In genomic region chr11:57773479-57773878, GRCm38 (mm10) we compare ENCODE assay signal across 16 mouse cellular contexts. TPM values are rescaled to one million over a fixed set of nuclear protein-coding genes. Genes with fewer than 3 reads are reported as not detected.
DNase-seq lines count a peak whose midpoint lies in the region; ATAC-seq and TF ChIP-seq lines count a peak whose summit lies in the region.
"Had no signal": no experiment of that assay in that cellular context is flagged by ENCODE, and none has a peak within 500 bp of the region (broad histone marks: within the 10 kb centered on the region; RNA-seq: fewer than 3 reads in every experiment).

No protein-coding gene starts in this region.

- no peaks in the 10 kb centered on the region for H3K9me3 ChIP-seq in midbrain, embryonic 10.5 days (replicated peaks)
- no peaks in the 10 kb centered on the region for H3K9me3 ChIP-seq in midbrain, postnatal 0 days (ENCODE audit: low read length)
- no peaks in the 10 kb centered on the region for H3K9me3 ChIP-seq in forebrain, embryonic 15.5 days
- H3K9me3 ChIP-seq in limb, embryonic 11.5 days (ENCODE audit: control insufficient read depth, low read length): no peaks in the 10 kb centered on the region
- H3K9me3 ChIP-seq in heart, embryonic 12.5 days (replicated peaks): no peaks in the 10 kb centered on the region
- H3K9me3 ChIP-seq: heart, embryonic 15.5 days; limb, embryonic 15.5 days had no signal

- peak overlapping the region; percentile 47 for H3K27ac ChIP-seq in midbrain, embryonic 10.5 days (replicated peaks)
- no peak overlapping the region for H3K27ac ChIP-seq in midbrain, postnatal 0 days (ENCODE audit: low read depth, low read length)
- H3K27ac ChIP-seq in forebrain, embryonic 15.5 days (replicated peaks): peak overlapping the region; percentile 13; the same call in 1 of the 2 replicates
- no peak overlapping the region for H3K27ac ChIP-seq in limb, embryonic 11.5 days (replicated peaks; ENCODE audit: low read depth, low read length)
- no peak overlapping the region for H3K27ac ChIP-seq in heart, embryonic 12.5 days (ENCODE audit: poor library complexity, severe bottlenecking)
- H3K27ac ChIP-seq: heart, embryonic 15.5 days; limb, embryonic 15.5 days had no signal

- H3K4me3 ChIP-seq in midbrain, embryonic 10.5 days: peak overlapping the region; percentile 12; the same call in 1 of the 2 replicates
- H3K4me3 ChIP-seq in midbrain, postnatal 0 days (ENCODE audit: low read depth, low read length): no peak overlapping the region
- H3K4me3 ChIP-seq in forebrain, embryonic 15.5 days: no peak overlapping the region
- no peak overlapping the region for H3K4me3 ChIP-seq in limb, embryonic 11.5 days (ENCODE audit: low read depth, low read length)
- H3K4me3 ChIP-seq in heart, embryonic 12.5 days: no peak overlapping the region
- H3K4me3 ChIP-seq: heart, embryonic 15.5 days; limb, embryonic 15.5 days had no signal

- 14% methylated on average over 13 of the region's 13 CpGs for WGBS in midbrain, embryonic 10.5 days
- 23% methylated on average over 13 of the region's 13 CpGs for WGBS in midbrain, postnatal 0 days
- WGBS in forebrain, embryonic 15.5 days: 5% methylated on average over 13 of the region's 13 CpGs
- 11% methylated on average over 13 of the region's 13 CpGs for WGBS in limb, embryonic 11.5 days
- WGBS in heart, embryonic 12.5 days: 33% methylated on average over 13 of the region's 13 CpGs

- no peak for ATAC-seq in midbrain, postnatal 0 days (ENCODE audit: low FRiP score)
- ATAC-seq in forebrain, embryonic 15.5 days (replicated peaks): peak; percentile 21; the same call in 1 of the 2 replicates
- no peak for ATAC-seq in limb, embryonic 11.5 days (ENCODE audit: insufficient number of reproducible peaks, low FRiP score, low TSS enrichment, low read depth)
- ATAC-seq in heart, embryonic 12.5 days (ENCODE audit: insufficient number of reproducible peaks, low FRiP score): no peak
- ATAC-seq in granulocyte monocyte progenitor cell, adult 5-6 weeks (replicated peaks; ENCODE audit: poor library complexity, severe bottlenecking): no peak
- ATAC-seq: lung, postnatal 0 days had no signal

- DNase-seq in midbrain, embryonic 10.5 days (ENCODE audit: low spot score): peak; percentile 38
- no peak for DNase-seq in midbrain, postnatal 0 days (ENCODE audit: low spot score)
- DNase-seq in limb, embryonic 11.5 days (ENCODE audit: low spot score): peak; percentile 40
- peak; percentile 82 for DNase-seq in retina, postnatal 1 day
- no peak for DNase-seq in spleen, postnatal 36 days (ENCODE audit: low spot score in 2 of 2)
- DNase-seq: cerebellum, postnatal 10 days; gastrocnemius, postnatal 14 days; kidney, adult 2 months; layer of hippocampus, postnatal 36 days; thymus, postnatal 36 days had no signal

- no peak overlapping the region for H3K4me2 ChIP-seq in midbrain, postnatal 0 days (ENCODE audit: low read depth, low read length, poor library complexity, severe bottlenecking)
- no peak overlapping the region for H3K4me2 ChIP-seq in forebrain, embryonic 15.5 days (replicated peaks)
- no peak overlapping the region for H3K4me2 ChIP-seq in limb, embryonic 11.5 days (ENCODE audit: low read depth, severe bottlenecking)
- no peak overlapping the region for H3K4me2 ChIP-seq in heart, embryonic 12.5 days
- H3K4me2 ChIP-seq: heart, embryonic 15.5 days; limb, embryonic 15.5 days had no signal

- H3K27me3 ChIP-seq in midbrain, embryonic 10.5 days (ENCODE audit: low read depth, poor library complexity, severe bottlenecking): peaks cover 81% of the 10 kb centered on the region
- H3K27me3 ChIP-seq in midbrain, postnatal 0 days (ENCODE audit: insufficient read depth, low read length): no peaks in the 10 kb centered on the region
- peaks cover 64% of the 10 kb centered on the region for H3K27me3 ChIP-seq in forebrain, embryonic 15.5 days
- no peaks in the 10 kb centered on the region for H3K27me3 ChIP-seq in limb, embryonic 11.5 days (ENCODE audit: control insufficient read depth, insufficient read depth, low read length)
- H3K27me3 ChIP-seq in heart, embryonic 12.5 days (replicated peaks): no peaks in the 10 kb centered on the region
- H3K27me3 ChIP-seq: heart, embryonic 15.5 days; limb, embryonic 15.5 days had no signal

- no peak overlapping the region for H3K9ac ChIP-seq in midbrain, postnatal 0 days (replicated peaks; ENCODE audit: low read length, poor library complexity, severe bottlenecking)
- no peak overlapping the region for H3K9ac ChIP-seq in forebrain, embryonic 15.5 days (replicated peaks)
- H3K9ac ChIP-seq in limb, embryonic 11.5 days (ENCODE audit: low read length): no peak overlapping the region
- no peak overlapping the region for H3K9ac ChIP-seq in heart, embryonic 12.5 days
- H3K9ac ChIP-seq: heart, embryonic 15.5 days; limb, embryonic 15.5 days had no signal

- peaks cover 40% of the 10 kb centered on the region for H3K36me3 ChIP-seq in midbrain, embryonic 10.5 days
- 0 out of 2 replicates have a peak, but pooled peaks cover 4% of the 10 kb centered on the region for H3K36me3 ChIP-seq in midbrain, postnatal 0 days (ENCODE audit: insufficient read depth, low read length)
- H3K36me3 ChIP-seq in forebrain, embryonic 15.5 days: no peaks in the 10 kb centered on the region
- no peaks in the 10 kb centered on the region for H3K36me3 ChIP-seq in limb, embryonic 11.5 days (ENCODE audit: control insufficient read depth, insufficient read depth, low read length)
- peaks cover 12% of the 10 kb centered on the region; the same call in 1 of the 2 replicates for H3K36me3 ChIP-seq in heart, embryonic 12.5 days
- H3K36me3 ChIP-seq: heart, embryonic 15.5 days had no signal

- peaks cover 64% of the 10 kb centered on the region for H3K4me1 ChIP-seq in midbrain, embryonic 10.5 days
- H3K4me1 ChIP-seq in midbrain, postnatal 0 days (ENCODE audit: insufficient read depth, low read length): no peaks in the 10 kb centered on the region
- peaks cover 17% of the 10 kb centered on the region for H3K4me1 ChIP-seq in forebrain, embryonic 15.5 days
- peaks cover 12% of the 10 kb centered on the region for H3K4me1 ChIP-seq in limb, embryonic 11.5 days (ENCODE audit: control insufficient read depth, insufficient read depth, low read length)
- peaks cover 26% of the 10 kb centered on the region for H3K4me1 ChIP-seq in heart, embryonic 12.5 days (replicated peaks)

- no peak for TF ChIP-seq CTCF in midbrain, postnatal 0 days (IDR thresholded peaks at IDR 0.05)

RNA-seq across cellular contexts. Expression of gene Sap30l, which starts 28.0 kb away (rescaled TPM):
- polyA plus RNA-seq in midbrain, embryonic 10.5 days (2016; fragmentation: Nextera tagmentation; extraction: Ambion mirVana): 7.2 TPM in 2 replicates
- 35.1 and 40.1 TPM in 2 replicates for total RNA-seq in midbrain, postnatal 0 days (2014; rRNA removed)
- 9.4 and 11.6 TPM in 2 replicates for polyA plus RNA-seq in midbrain, postnatal 0 days (2015; fragmentation: Nextera tagmentation; extraction: Ambion mirVana)
- polyA plus RNA-seq in forebrain, embryonic 15.5 days (2015; fragmentation: Nextera tagmentation; extraction: Ambion mirVana): 10.3 and 11.8 TPM in 2 replicates
- 14.1 and 15.2 TPM in 2 replicates for polyA plus RNA-seq in limb, embryonic 11.5 days (2014; fragmentation: Nextera tagmentation; extraction: Ambion mirVana)
- 15.0 and 17.3 TPM in 2 replicates for polyA plus RNA-seq in heart, embryonic 12.5 days (2016; fragmentation: Nextera tagmentation; extraction: Ambion mirVana)
- 9.7 and 14.0 TPM in 2 replicates for total RNA-seq in granulocyte monocyte progenitor cell, adult 5-6 weeks (2014; fragmentation: Nextera tagmentation)
- total RNA-seq in granulocyte monocyte progenitor cell, adult 5-6 weeks (2017): 13.3 and 21.9 TPM in 2 replicates

RNA-seq across cellular contexts. Expression of gene Hand1, which starts 59.1 kb away (rescaled TPM):
- 0.15 TPM in 1 of 2 replicates, not detected in the other for polyA plus RNA-seq in midbrain, embryonic 10.5 days (2016; fragmentation: Nextera tagmentation; extraction: Ambion mirVana)
- not detected in 2 replicates for total RNA-seq in midbrain, postnatal 0 days (2014; rRNA removed)
- polyA plus RNA-seq in midbrain, postnatal 0 days (2015; fragmentation: Nextera tagmentation; extraction: Ambion mirVana): not detected in 2 replicates
- polyA plus RNA-seq in forebrain, embryonic 15.5 days (2015; fragmentation: Nextera tagmentation; extraction: Ambion mirVana): not detected in 2 replicates
- 2.6 and 3.0 TPM in 2 replicates for polyA plus RNA-seq in limb, embryonic 11.5 days (2014; fragmentation: Nextera tagmentation; extraction: Ambion mirVana)
- 62.0 and 66.2 TPM in 2 replicates for polyA plus RNA-seq in heart, embryonic 12.5 days (2016; fragmentation: Nextera tagmentation; extraction: Ambion mirVana)
- not detected in 2 replicates for total RNA-seq in granulocyte monocyte progenitor cell, adult 5-6 weeks (2014; fragmentation: Nextera tagmentation)
- not detected in 2 replicates for total RNA-seq in granulocyte monocyte progenitor cell, adult 5-6 weeks (2017)
- total RNA-seq: gastrocnemius, postnatal 14 days; layer of hippocampus, postnatal 36 days had no signal
- polyA plus RNA-seq: lung, postnatal 0 days had no signal

Comparison
In these comparisons a context has a peak if more than half of its experiments do, and no peak if none do; other contexts are left out.
1. DNase-seq: peak in midbrain, embryonic 10.5 days (single experiment), limb, embryonic 11.5 days (single experiment) and retina, postnatal 1 day (single experiment); none in midbrain, postnatal 0 days (single experiment) and spleen, postnatal 36 days (0 of 2).
2. H3K27ac ChIP-seq: peak in midbrain, embryonic 10.5 days (single experiment) and forebrain, embryonic 15.5 days (single experiment); none in midbrain, postnatal 0 days (single experiment), limb, embryonic 11.5 days (single experiment) and heart, embryonic 12.5 days (single experiment).
3. RNA of gene Hand1, which starts 59.1 kb away (polyA plus RNA-seq): 62.0 to 66.2 TPM in heart, embryonic 12.5 days; 2.6 to 3.0 TPM in limb, embryonic 11.5 days, 0.15 TPM in midbrain, embryonic 10.5 days, not detected in midbrain, postnatal 0 days and not detected in forebrain, embryonic 15.5 days; every median in the first group is over 10 times any median in the second.